Mouse (Mus musculus): ENCODE measurements at regions not wholly inside any gene's neighbourhood (a gene's known extent, or its start where the extent isn't known, plus 50 kb on each side); places are given as distances from the start of the nearest gene placed in this dataset.

DNA sequence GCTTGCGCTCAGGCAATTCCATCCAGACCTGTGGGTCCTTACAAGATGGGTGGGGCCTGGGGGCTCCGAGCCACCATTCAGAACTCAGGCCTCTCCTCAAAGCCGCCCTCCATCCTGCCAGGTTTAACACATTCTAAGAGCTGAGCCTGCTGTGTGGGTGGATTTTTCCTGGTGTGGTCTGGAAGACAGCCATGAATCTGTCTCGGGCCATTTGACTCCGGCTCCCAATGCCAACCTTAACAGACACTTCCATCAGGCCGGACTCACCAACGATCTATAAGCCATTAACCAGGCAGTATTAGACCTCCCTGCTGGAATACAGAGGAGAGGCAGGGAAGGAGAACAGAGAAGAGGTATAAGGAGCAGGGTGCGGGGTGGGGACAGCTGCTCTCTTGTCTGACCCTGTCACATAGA lies 288.9 kb upstream of the Rpl38 start:
- TF ChIP-seq POLR2A (IDR thresholded peaks at IDR 0.05; ENCODE audit: control insufficient read depth, low read depth, low read length) (no peak), CTCF (IDR thresholded peaks at IDR 0.05; ENCODE audit: control insufficient read depth, insufficient read depth, insufficient replicate concordance, low read depth, low read length) (no peak)
